Mouse (Mus musculus): Measurements from ENCODE around the gene 4921539E11Rik. TPM values are rescaled to one million over a fixed set of nuclear protein-coding genes. Genes with fewer than 3 reads are reported as not detected.

The 4921539E11Rik gene
- polyA plus RNA-seq, 1 experiment from 2014 or later, result not detected

DNA sequence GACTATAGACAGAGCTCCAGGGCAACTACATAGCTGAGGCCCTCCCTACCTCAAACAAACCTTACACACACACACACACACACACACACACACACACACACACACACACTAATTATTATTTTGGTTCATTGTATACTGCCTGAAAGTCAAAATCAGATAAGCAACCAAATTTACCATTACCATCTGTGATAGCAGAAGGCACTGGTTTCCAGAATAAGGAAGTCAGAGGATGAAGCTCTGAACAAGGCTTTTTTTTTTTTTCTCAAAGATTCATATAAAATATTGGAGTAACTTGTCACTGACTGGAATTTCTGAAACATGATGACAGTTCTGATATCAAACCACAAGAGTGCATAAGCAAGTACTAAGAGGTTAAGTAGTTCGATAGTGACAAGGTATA is 82.1 kb downstream of the 4921539E11Rik start:
- Histone ChIP-seq H3K9ac (replicated peaks) (no peak overlapping the region), H3K27me3 (ENCODE audit: insufficient read depth, low read length) (no peaks in the 10 kb centered on the region), H3K4me1 (ENCODE audit: insufficient read depth) (peaks cover 3% of the 10 kb centered on the region), H3K4me3 (ENCODE audit: low read depth, low read length) (no peak overlapping the region), H3K9me3 (ENCODE audit: low read length) (no peaks in the 10 kb centered on the region), H3K36me3 (replicated peaks; ENCODE audit: insufficient read depth, low read length) (peaks cover 35% of the 10 kb centered on the region), H3K4me2 (ENCODE audit: low read depth, low read length) (no peak overlapping the region), H3K27ac (ENCODE audit: low read depth) (no peak overlapping the region)
- no peak for DNase-seq
- no peak for ATAC-seq
- TF ChIP-seq CTCF (IDR thresholded peaks at IDR 0.05; ENCODE audit: low read depth) (no peak), EP300 (IDR thresholded peaks at IDR 0.05; ENCODE audit: low read depth) (no peak)
- 70% methylated on average over 1 of the region's 1 CpGs for WGBS (ENCODE audit: insufficient replicate concordance)

DNA sequence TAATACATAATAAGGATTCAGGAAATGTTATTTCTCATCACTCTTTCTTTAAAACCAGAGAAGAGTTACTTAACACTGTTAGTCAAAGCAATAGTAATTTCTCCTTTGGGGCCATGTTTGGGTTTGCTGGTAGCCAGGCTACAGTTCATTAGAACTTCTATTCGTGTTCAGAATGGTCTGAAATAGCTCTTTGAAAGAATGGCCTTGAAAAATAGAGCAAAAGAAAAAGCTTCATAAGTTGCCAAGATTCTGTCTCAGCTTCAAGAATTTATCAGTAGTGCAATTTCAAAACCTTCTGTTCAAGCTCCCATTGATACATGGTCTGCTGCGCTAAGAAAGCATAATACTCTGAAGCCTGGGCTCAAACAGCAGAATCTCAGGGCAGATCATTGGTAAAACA is 87.0 kb downstream of the 4921539E11Rik start:
- H3K36me3 ChIP-seq (replicated peaks; ENCODE audit: insufficient read depth, low read length), result peaks cover 38% of the 10 kb centered on the region
- H3K27ac ChIP-seq (ENCODE audit: low read depth), result no peak overlapping the region
- no peak overlapping the region for H3K4me3 ChIP-seq (ENCODE audit: low read depth, low read length)
- WGBS (ENCODE audit: insufficient replicate concordance), result 83% methylated on average over 2 of the region's 2 CpGs
- TF ChIP-seq CTCF (IDR thresholded peaks at IDR 0.05; ENCODE audit: low read depth), result no peak
- no peak for TF ChIP-seq EP300 (IDR thresholded peaks at IDR 0.05; ENCODE audit: low read depth)
- H3K4me2 ChIP-seq (ENCODE audit: low read depth, low read length), result no peak overlapping the region
- no peaks in the 10 kb centered on the region for H3K27me3 ChIP-seq (ENCODE audit: insufficient read depth, low read length)
- DNase-seq, result no peak
- no peak overlapping the region for H3K9ac ChIP-seq (replicated peaks)
- no peak for ATAC-seq
- no peaks in the 10 kb centered on the region for H3K4me1 ChIP-seq (ENCODE audit: insufficient read depth)
- no peaks in the 10 kb centered on the region for H3K9me3 ChIP-seq (ENCODE audit: low read length)

DNA sequence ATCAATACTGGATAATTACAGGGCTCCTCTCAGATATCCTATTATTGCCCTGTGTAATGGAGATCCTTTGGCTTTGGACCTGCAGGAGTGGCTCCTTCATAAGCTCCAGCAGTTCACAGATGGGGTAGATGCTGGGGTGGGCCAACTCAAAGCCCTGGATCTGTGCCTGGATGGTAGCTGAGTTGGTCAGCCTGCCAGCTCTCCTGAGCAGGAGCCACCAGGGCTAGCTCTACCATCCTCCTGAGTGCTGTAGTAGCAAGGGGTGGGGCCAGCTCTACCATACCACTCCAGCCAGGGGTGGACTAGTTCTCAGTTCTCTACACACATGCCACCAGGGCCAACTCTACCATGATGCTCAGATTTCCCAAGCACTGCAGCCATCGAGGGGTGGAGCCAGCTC is 90.6 kb downstream of the 4921539E11Rik start:
- H3K4me1 ChIP-seq (ENCODE audit: insufficient read depth), result no peaks in the 10 kb centered on the region
- ATAC-seq, result no peak
- no peak overlapping the region for H3K4me3 ChIP-seq (ENCODE audit: low read depth, low read length)
- no peak for DNase-seq
- H3K36me3 ChIP-seq (replicated peaks; ENCODE audit: insufficient read depth, low read length), result peaks cover 33% of the 10 kb centered on the region
- WGBS (ENCODE audit: insufficient replicate concordance), result 81% methylated on average over 1 of the region's 1 CpGs
- H3K4me2 ChIP-seq (ENCODE audit: low read depth, low read length), result no peak overlapping the region
- TF ChIP-seq CTCF (IDR thresholded peaks at IDR 0.05; ENCODE audit: low read depth) (no peak), EP300 (IDR thresholded peaks at IDR 0.05; ENCODE audit: low read depth) (no peak)
- no peaks in the 10 kb centered on the region for H3K27me3 ChIP-seq (ENCODE audit: insufficient read depth, low read length)
- H3K9me3 ChIP-seq (ENCODE audit: low read length), result no peaks in the 10 kb centered on the region
- H3K27ac ChIP-seq (ENCODE audit: low read depth), result no peak overlapping the region
- H3K9ac ChIP-seq (replicated peaks), result no peak overlapping the region

DNA sequence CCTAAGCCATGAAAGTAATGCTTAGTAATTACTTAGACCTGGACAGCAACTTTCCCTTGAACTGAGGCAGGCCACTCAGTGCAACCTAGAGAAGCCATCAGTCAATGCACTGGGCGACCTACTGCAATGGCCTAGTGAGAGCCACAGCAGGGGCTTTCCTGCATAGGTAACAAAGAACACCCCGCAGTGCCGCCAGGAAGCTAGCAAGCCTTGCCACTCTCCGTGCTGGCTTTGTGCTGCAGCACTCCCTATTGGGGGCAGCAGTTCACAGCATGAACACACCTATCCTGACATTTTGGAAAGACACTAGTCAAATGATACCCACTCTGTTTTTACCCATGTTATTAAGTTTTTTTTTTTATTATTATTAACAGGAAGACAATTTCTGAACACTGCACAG is 91.6 kb downstream of the 4921539E11Rik start:
- Histone ChIP-seq H3K4me2 (ENCODE audit: low read depth, low read length) (no peak overlapping the region), H3K36me3 (replicated peaks; ENCODE audit: insufficient read depth, low read length) (peaks cover 33% of the 10 kb centered on the region; the same call in 1 of the 2 replicates), H3K9ac (replicated peaks) (no peak overlapping the region), H3K27me3 (ENCODE audit: insufficient read depth, low read length) (no peaks in the 10 kb centered on the region), H3K4me3 (ENCODE audit: low read depth, low read length) (no peak overlapping the region), H3K9me3 (ENCODE audit: low read length) (no peaks in the 10 kb centered on the region), H3K4me1 (ENCODE audit: insufficient read depth) (no peaks in the 10 kb centered on the region), H3K27ac (ENCODE audit: low read depth) (no peak overlapping the region)
- WGBS (ENCODE audit: insufficient replicate concordance), result 58% methylated on average over 4 of the region's 4 CpGs
- TF ChIP-seq EP300 (IDR thresholded peaks at IDR 0.05; ENCODE audit: low read depth) (no peak), CTCF (IDR thresholded peaks at IDR 0.05; ENCODE audit: low read depth) (no peak)
- ATAC-seq (no peak), DNase-seq (no peak)

DNA sequence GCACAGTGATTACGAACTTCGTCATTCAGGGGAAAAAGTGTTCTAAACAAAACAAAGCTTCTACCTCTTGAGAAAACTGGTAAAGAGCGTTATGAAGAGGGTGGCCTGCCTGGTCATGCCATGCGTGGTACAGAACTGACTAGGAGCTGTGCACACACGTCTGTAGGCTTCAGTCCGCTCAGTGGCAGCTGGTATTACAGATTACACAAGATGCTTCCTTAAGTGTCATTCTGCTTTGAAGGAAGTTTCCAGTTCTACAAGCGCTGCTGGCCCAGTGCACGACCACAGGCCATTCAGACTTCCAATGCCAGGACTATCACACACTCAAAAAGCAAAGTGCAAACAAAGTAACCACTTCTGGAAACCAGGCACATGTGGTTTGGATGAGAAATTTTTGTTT is 93.3 kb downstream of the 4921539E11Rik start:
- no peak for DNase-seq
- Histone ChIP-seq H3K27ac (ENCODE audit: low read depth) (no peak overlapping the region), H3K4me1 (ENCODE audit: insufficient read depth) (no peaks in the 10 kb centered on the region), H3K4me3 (ENCODE audit: low read depth, low read length) (no peak overlapping the region), H3K9ac (replicated peaks) (no peak overlapping the region), H3K27me3 (ENCODE audit: insufficient read depth, low read length) (no peaks in the 10 kb centered on the region), H3K9me3 (ENCODE audit: low read length) (no peaks in the 10 kb centered on the region), H3K4me2 (ENCODE audit: low read depth, low read length) (no peak overlapping the region), H3K36me3 (replicated peaks; ENCODE audit: insufficient read depth, low read length) (peaks cover 34% of the 10 kb centered on the region; the same call in 1 of the 2 replicates)
- 72% methylated on average over 8 of the region's 8 CpGs for WGBS (ENCODE audit: insufficient replicate concordance)
- ATAC-seq, result no peak
- no peak for TF ChIP-seq CTCF (IDR thresholded peaks at IDR 0.05; ENCODE audit: low read depth)
- no peak for TF ChIP-seq EP300 (IDR thresholded peaks at IDR 0.05; ENCODE audit: low read depth)

DNA sequence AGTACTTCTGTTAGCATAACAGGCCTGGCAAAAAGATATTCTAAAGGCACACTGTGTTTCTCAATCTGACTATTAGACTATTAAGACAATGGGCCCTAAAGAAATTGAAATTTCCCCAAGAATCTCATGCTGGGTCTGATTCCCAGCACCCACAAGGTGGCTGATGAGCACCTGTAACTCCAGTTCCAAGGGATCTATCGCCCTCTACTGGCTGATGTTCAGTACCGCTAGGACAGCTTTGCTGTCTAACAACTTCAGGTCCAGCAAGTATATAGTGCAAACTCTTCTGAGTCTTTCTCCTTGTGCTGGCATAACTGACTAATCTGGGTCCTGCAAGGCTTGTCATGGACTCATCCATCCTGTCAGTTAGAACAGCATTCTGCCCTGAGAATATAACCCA is 98.2 kb downstream of the 4921539E11Rik start:
- DNase-seq (no peak), ATAC-seq (peak; percentile 8; the same call in 1 of the 2 replicates)
- peaks cover 36% of the 10 kb centered on the region for H3K36me3 ChIP-seq (replicated peaks; ENCODE audit: insufficient read depth, low read length)
- no peaks in the 10 kb centered on the region for H3K9me3 ChIP-seq (ENCODE audit: low read length)
- no peak overlapping the region for H3K4me2 ChIP-seq (ENCODE audit: low read depth, low read length)
- 0 out of 2 replicates have a peak, but pooled peaks cover 2% of the 10 kb centered on the region for H3K4me1 ChIP-seq (ENCODE audit: insufficient read depth)
- H3K4me3 ChIP-seq (ENCODE audit: low read depth, low read length), result no peak overlapping the region
- H3K27ac ChIP-seq (ENCODE audit: low read depth), result no peak overlapping the region
- H3K9ac ChIP-seq (replicated peaks), result no peak overlapping the region
- 80% methylated on average over 2 of the region's 2 CpGs for WGBS (ENCODE audit: insufficient replicate concordance)
- TF ChIP-seq EP300 (IDR thresholded peaks at IDR 0.05; ENCODE audit: low read depth) (no peak), CTCF (IDR thresholded peaks at IDR 0.05; ENCODE audit: low read depth) (peak; percentile 49)
- H3K27me3 ChIP-seq (ENCODE audit: insufficient read depth, low read length), result no peaks in the 10 kb centered on the region
